8 mouse cellular contexts compared by ENCODE assay signal in the genomic region with DNA sequence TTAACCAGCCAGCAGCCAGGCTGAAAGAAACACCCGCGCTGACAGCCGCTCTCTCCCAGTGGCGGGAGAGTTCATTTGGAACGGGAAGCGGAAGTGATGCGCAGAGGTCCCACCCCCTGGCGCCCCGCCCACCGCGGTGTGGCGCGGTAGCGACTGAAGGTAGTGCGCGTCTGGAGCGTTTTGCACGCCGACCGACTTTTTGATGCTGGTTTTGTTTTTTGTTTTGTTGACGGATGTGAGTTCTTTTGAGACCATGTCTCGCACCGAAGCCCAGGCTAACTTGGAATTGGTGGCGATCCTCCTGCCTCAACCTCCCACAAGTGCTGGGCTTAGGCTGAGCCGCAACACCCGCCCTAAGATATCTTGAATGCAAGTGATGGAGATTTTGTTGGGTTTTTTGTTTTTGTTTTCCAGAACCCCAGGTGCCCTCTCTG. TPM values are rescaled to one million over a fixed set of nuclear protein-coding genes. Genes with fewer than 3 reads are reported as not detected.
A peak's percentile ranks its signal among the peaks of the same experiment; 100 is the strongest.
DNase-seq lines count a peak whose midpoint lies in the region; ATAC-seq and TF ChIP-seq lines count a peak whose summit lies in the region.

TSS of gene Prim2 (minus strand) at position 88 of the 434 bp plus-strand sequence.

- H3K36me3 ChIP-seq in heart, embryonic 10.5 days, result peaks cover 21% of the 10 kb centered on the region
- peaks cover 15% of the 10 kb centered on the region for H3K36me3 ChIP-seq in kidney, embryonic 15.5 days
- H3K36me3 ChIP-seq in liver, adult 2 months (ENCODE audit: control insufficient read depth, insufficient read depth, low read length), result no peaks in the 10 kb centered on the region

- under 1% methylated on average over 26 of the region's 26 CpGs for WGBS in heart, embryonic 10.5 days
- 0% methylated on average over 26 of the region's 26 CpGs for WGBS in kidney, embryonic 15.5 days
- WGBS in liver, adult 2 months, result under 1% methylated on average over 26 of the region's 26 CpGs

- H3K27ac ChIP-seq in embryonic fibroblast, embryonic 13.5 days (ENCODE audit: insufficient read depth, low read length), result peak within 1 kb of the TSS; percentile 77
- H3K27ac ChIP-seq in heart, embryonic 10.5 days, result peak within 1 kb of the TSS; percentile 88
- peak within 1 kb of the TSS; percentile 59 for H3K27ac ChIP-seq in kidney, embryonic 15.5 days
- 0 out of 2 replicates have a peak within 1 kb of the TSS, but pooled peaks have one; percentile 6 for H3K27ac ChIP-seq in liver, adult 2 months (replicated peaks; ENCODE audit: insufficient read depth, low read depth, low read length)

- peak; percentile 92 for DNase-seq in CD4-positive helper T cell, adult 2 months (ENCODE audit: low read depth, low spot score)
- DNase-seq in brain, adult 2 months (ENCODE audit: low read depth, low spot score), result peak; percentile 89
- peak; percentile 94 for DNase-seq in heart, embryonic 10.5 days (ENCODE audit: low spot score)
- peak; percentile 61 for DNase-seq in liver, adult 2 months (ENCODE audit: extremely low read depth, low read depth, low spot score)
- peak; percentile 81 to 86 for DNase-seq in spleen, postnatal 36 days (ENCODE audit: low spot score in 2 of 2)

- H3K9ac ChIP-seq in kidney, embryonic 15.5 days, result peak within 1 kb of the TSS; percentile 63
- H3K9ac ChIP-seq in liver, adult 2 months (ENCODE audit: low read depth, low read length), result peak within 1 kb of the TSS; percentile 71

- no peaks in the 10 kb centered on the region for H3K27me3 ChIP-seq in heart, embryonic 10.5 days (ENCODE audit: insufficient read depth, poor library complexity, severe bottlenecking)
- H3K27me3 ChIP-seq in kidney, embryonic 15.5 days, result no peaks in the 10 kb centered on the region
- no peaks in the 10 kb centered on the region for H3K27me3 ChIP-seq in liver, adult 2 months (ENCODE audit: control insufficient read depth, insufficient read depth, low read length)

- H3K4me2 ChIP-seq in kidney, embryonic 15.5 days, result peak within 1 kb of the TSS; percentile 81

- peak; percentile 84 for TF ChIP-seq POLR2A in embryonic fibroblast, embryonic 13.5 days (IDR thresholded peaks at IDR 0.05; ENCODE audit: low read depth, low read length)
- TF ChIP-seq POLR2A in liver, adult 2 months (IDR thresholded peaks at IDR 0.05; ENCODE audit: extremely low read depth, insufficient read depth, low read length), result 0 out of 2 replicates have a peak, but pooled peaks have one; percentile 46

- no peaks in the 10 kb centered on the region for H3K9me3 ChIP-seq in heart, embryonic 10.5 days
- H3K9me3 ChIP-seq in kidney, embryonic 15.5 days (replicated peaks), result no peaks in the 10 kb centered on the region

- peaks cover 9% of the 10 kb centered on the region for H3K4me1 ChIP-seq in embryonic fibroblast, embryonic 13.5 days (ENCODE audit: control insufficient read depth, insufficient read depth, low read length)
- H3K4me1 ChIP-seq in heart, embryonic 10.5 days, result 0 out of 2 replicates have a peak, but pooled peaks cover 6% of the 10 kb centered on the region
- peaks cover 11% of the 10 kb centered on the region for H3K4me1 ChIP-seq in kidney, embryonic 15.5 days
- H3K4me1 ChIP-seq in liver, adult 2 months (ENCODE audit: control insufficient read depth, insufficient read depth, low read length), result 0 out of 2 replicates have a peak, but pooled peaks cover 2% of the 10 kb centered on the region

- no peaks in the 10 kb centered on the region for H3K79me2 ChIP-seq in liver, adult 2 months (ENCODE audit: control insufficient read depth, insufficient read depth, low read length)

- ATAC-seq in kidney, embryonic 15.5 days (replicated peaks; ENCODE audit: low FRiP score), result peak; percentile 92
- ATAC-seq in monocyte, adult 5-6 weeks (replicated peaks; ENCODE audit: insufficient number of reproducible peaks, low FRiP score, low TSS enrichment, poor library complexity, severe bottlenecking), result peak; percentile 77

- peak within 1 kb of the TSS; percentile 82 for H3K4me3 ChIP-seq in embryonic fibroblast, embryonic 13.5 days (ENCODE audit: insufficient read depth, low read length)
- peak within 1 kb of the TSS; percentile 83 for H3K4me3 ChIP-seq in heart, embryonic 10.5 days
- H3K4me3 ChIP-seq in kidney, embryonic 15.5 days (replicated peaks), result peak within 1 kb of the TSS; percentile 84
- H3K4me3 ChIP-seq in liver, adult 2 months (ENCODE audit: insufficient read depth, low read depth, low read length), result peak within 1 kb of the TSS; percentile 78

- TF ChIP-seq CTCF in embryonic fibroblast, embryonic 13.5 days (IDR thresholded peaks at IDR 0.05; ENCODE audit: borderline replicate concordance, insufficient read depth, low read length), result no peak
- TF ChIP-seq CTCF in liver, adult 2 months (IDR thresholded peaks at IDR 0.05; ENCODE audit: low read depth, low read length), result no peak

RNA-seq across cellular contexts. Expression of gene Prim2, which starts in this region (rescaled TPM):
- polyA plus RNA-seq in embryonic fibroblast, embryonic 13.5 days (2011; ENCODE audit: insufficient read length, low read depth, missing spikeins), result 28.3 and 28.6 TPM in 2 replicates
- 30.1 and 35.0 TPM in 2 replicates for polyA plus RNA-seq in heart, embryonic 10.5 days (2016; fragmentation: Nextera tagmentation; extraction: Ambion mirVana)
- polyA plus RNA-seq in kidney, embryonic 15.5 days (2015; fragmentation: Nextera tagmentation; extraction: Ambion mirVana), result 37.1 and 39.1 TPM in 2 replicates
- total RNA-seq in liver, adult 2 months (2014; rRNA removed), result 5.0 and 5.1 TPM in 2 replicates
- 1.2 and 1.5 TPM in 2 replicates for polyA plus RNA-seq in liver, adult 2 months (2012; rRNA removed)
- total RNA-seq in monocyte, adult 5-6 weeks (2017), result 17.7 to 27.7 TPM (median 21.9 TPM) in 3 replicates

Comparison
In these comparisons a context has a peak if more than half of its experiments do, and no peak if none do; other contexts are left out.
1. Peak in every context shown above with its lines: DNase-seq, ATAC-seq, H3K4me3 ChIP-seq and H3K27ac ChIP-seq.
2. RNA of gene Prim2 (polyA plus RNA-seq): 37.1 to 39.1 TPM in kidney, embryonic 15.5 days, 30.1 to 35.0 TPM in heart, embryonic 10.5 days and 28.3 to 28.6 TPM in embryonic fibroblast, embryonic 13.5 days; 1.2 to 1.5 TPM in liver, adult 2 months; every median in the first group is over 10 times any median in the second.
3. H3K27ac ChIP-seq: peak in every context shown above with its lines; median percentile 88 in heart, embryonic 10.5 days; 77 in embryonic fibroblast, embryonic 13.5 days; 59 in kidney, embryonic 15.5 days; 6 in liver, adult 2 months.